Mouse (Mus musculus) intestine, embryonic 14.5 days (tissue): Measurements from ENCODE around the gene Zfp568. TPM values are rescaled to one million over a fixed set of nuclear protein-coding genes. Genes with fewer than 3 reads are reported as not detected.
"Not testable (repeated sequence)": the region's sequence is repeated elsewhere in the genome, so short reads cannot be mapped to it uniquely, and the experiment has no call there.

Experiments used
- ATAC-seq: fragments of 200-750 bp; cut with Nextera tagmentation; replicated peaks from 2 replicates; pipeline ENCODE4 v1.8.0; 2017; ENCODE audit warnings: low read depth, moderate number of reproducible peaks, moderate TSS enrichment, moderate library complexity; ENCODE audit not compliant: low FRiP score, low TSS enrichment
- DNase-seq: peaks from one replicate; pipeline ENCODE4 v3.0.0-alpha.2; 2018; ENCODE audit warnings: low spot score
- H3K27ac ChIP-seq: fragments of 300-500 bp; sonication (generic); 2 replicates; pipeline ENCODE4 v1.5.1; 2014; ENCODE audit warnings: low read depth, mild to moderate bottlenecking, control low read depth
- H3K27me3 ChIP-seq: fragments of 300-500 bp; sonication (generic); replicated peaks from 2 replicates; pipeline ENCODE4 v1.6.1; 2014; ENCODE audit warnings: low read length, control low read depth; ENCODE audit not compliant: control insufficient read depth, insufficient read depth
- H3K36me3 ChIP-seq: fragments of 300-500 bp; sonication (generic); 2 replicates; pipeline ENCODE4 v1.6.1; 2014; ENCODE audit warnings: low read length, control low read depth; ENCODE audit not compliant: control insufficient read depth, insufficient read depth
- H3K4me1 ChIP-seq: fragments of 300-500 bp; sonication (generic); replicated peaks from 2 replicates; pipeline ENCODE4 v1.6.1; 2014; ENCODE audit warnings: low read length, control low read depth, mixed read lengths; ENCODE audit not compliant: control insufficient read depth, insufficient read depth
- H3K4me2 ChIP-seq: fragments of 300-500 bp; sonication (generic); 2 replicates; pipeline ENCODE4 v1.6.1; 2014; ENCODE audit warnings: low read length
- H3K4me3 ChIP-seq: fragments of 300-500 bp; sonication (generic); 2 replicates; pipeline ENCODE4 v1.5.1; 2014; ENCODE audit warnings: low read depth, low read length, control low read depth, mixed read lengths
- H3K9ac ChIP-seq: fragments of 300-500 bp; sonication (generic); 2 replicates; pipeline ENCODE4 v1.6.1; 2014; ENCODE audit warnings: mild to moderate bottlenecking, low read length
- H3K9me3 ChIP-seq: fragments of 300-500 bp; sonication (generic); 2 replicates; pipeline ENCODE4 v1.6.1; 2016; ENCODE audit warnings: low read length, control low read depth; ENCODE audit not compliant: control insufficient read depth
- WGBS: fragments of 180-500 bp; shearing (Covaris S2); extraction: QIAGEN DNeasy Blood & Tissue Kit; methylation state at CpG from one replicate; pipeline ENCODE4 v1.1.7; 2014; 5-methylcytosine and 5-hydroxymethylcytosine counted together
- polyA plus RNA-seq: library from polyadenylated mRNA; unstranded; fragments of >200 nt; fragmentation: Nextera tagmentation; extraction: Ambion mirVana; gene quantifications from 2 replicates; pipeline ENCODE4 v1.2.1, GENCODE M21; 2014

The Zfp568 gene
- polyA plus RNA-seq, 1 experiment from 2014 or later, result 19.5 TPM

- 27% methylated on average over 4 of the region's 4 CpGs for WGBS
- Histone ChIP-seq H3K4me3 (peak overlapping the region; percentile 70; the same call in 1 of the 2 replicates), H3K4me2 (peak overlapping the region; percentile 68; the same call in 1 of the 2 replicates), H3K4me1 (0 out of 2 replicates have a peak, but pooled peaks cover 2% of the 10 kb centered on the region), H3K9me3 (no peaks in the 10 kb centered on the region), H3K27ac (no peak overlapping the region), H3K27me3 (no peaks in the 10 kb centered on the region), H3K36me3 (peaks cover 12% of the 10 kb centered on the region; the same call in 1 of the 2 replicates), H3K9ac (no peak overlapping the region)
- DNase-seq, result peak; percentile 66
- ATAC-seq, result no peak
Measured at GRCm38 (mm10) chr7:29954731-29955130, 29.0 kb upstream of the Zfp568 start.

- Histone ChIP-seq H3K4me1 (0 out of 2 replicates have a peak, but pooled peaks cover 2% of the 10 kb centered on the region), H3K4me3 (no peak overlapping the region), H3K4me2 (peak overlapping the region; percentile 20; the same call in 1 of the 2 replicates), H3K9me3 (no peaks in the 10 kb centered on the region), H3K36me3 (no peaks in the 10 kb centered on the region), H3K27me3 (no peaks in the 10 kb centered on the region), H3K9ac (no peak overlapping the region), H3K27ac (no peak overlapping the region)
- 50% methylated on average over 10 of the region's 10 CpGs for WGBS
- ATAC-seq, result no peak
- DNase-seq, result peak; percentile 53
Measured at GRCm38 (mm10) chr7:29956257-29956656, 27.5 kb upstream of the Zfp568 start.

- Histone ChIP-seq H3K4me3 (no peak overlapping the region), H3K27ac (no peak overlapping the region), H3K9me3 (no peaks in the 10 kb centered on the region), H3K4me2 (no peak overlapping the region), H3K36me3 (no peaks in the 10 kb centered on the region), H3K4me1 (no peaks in the 10 kb centered on the region), H3K9ac (no peak overlapping the region), H3K27me3 (no peaks in the 10 kb centered on the region)
- DNase-seq (no peak), ATAC-seq (no peak)
- 85% methylated on average over 11 of the region's 11 CpGs for WGBS
Measured at GRCm38 (mm10) chr7:29958125-29958724, 25.5 kb upstream of the Zfp568 start.

GRCm38 (mm10) chr7:29959004-29959403, 24.8 kb upstream of the Zfp568 start:
- no peak overlapping the region for H3K9ac ChIP-seq
- no peak overlapping the region for H3K4me3 ChIP-seq
- no peaks in the 10 kb centered on the region for H3K27me3 ChIP-seq
- H3K9me3 ChIP-seq, result no peaks in the 10 kb centered on the region
- H3K4me1 ChIP-seq, result no peaks in the 10 kb centered on the region
- WGBS, result 59% methylated on average over 3 of the region's 3 CpGs
- no peaks in the 10 kb centered on the region for H3K36me3 ChIP-seq
- DNase-seq (no peak), ATAC-seq (no peak)
- no peak overlapping the region for H3K27ac ChIP-seq
- H3K4me2 ChIP-seq, result no peak overlapping the region

GRCm38 (mm10) chr7:29965115-29965810, 18.5 kb upstream of the Zfp568 start:
- H3K4me1 ChIP-seq, H3K9me3 ChIP-seq, ATAC-seq, H3K27me3 ChIP-seq, DNase-seq, H3K4me3 ChIP-seq, H3K36me3 ChIP-seq, H3K9ac ChIP-seq, H3K27ac ChIP-seq, H3K4me2 ChIP-seq: not testable (repeated sequence)
- WGBS, result 45% methylated on average over 35 of the region's 39 CpGs

GRCm38 (mm10) chr7:29970686-29971085, 13.1 kb upstream of the Zfp568 start:
- Histone ChIP-seq H3K27me3 (no peaks in the 10 kb centered on the region), H3K4me3 (no peak overlapping the region), H3K9me3 (0 out of 2 replicates have a peak, but pooled peaks cover 5% of the 10 kb centered on the region), H3K27ac (no peak overlapping the region), H3K4me1 (no peaks in the 10 kb centered on the region), H3K36me3 (no peaks in the 10 kb centered on the region), H3K9ac (no peak overlapping the region), H3K4me2 (no peak overlapping the region)
- ATAC-seq (no peak), DNase-seq (no peak)
- 87% methylated on average over 9 of the region's 9 CpGs for WGBS

- no peak for DNase-seq
- Histone ChIP-seq H3K36me3 (peaks cover 4% of the 10 kb centered on the region), H3K27me3 (no peaks in the 10 kb centered on the region), H3K27ac (no peak overlapping the region), H3K4me2 (no peak overlapping the region), H3K9me3 (0 out of 2 replicates have a peak, but pooled peaks cover 2% of the 10 kb centered on the region), H3K9ac (no peak overlapping the region), H3K4me3 (no peak overlapping the region), H3K4me1 (peaks cover 18% of the 10 kb centered on the region)
- WGBS, result 89% methylated on average over 1 of the region's 1 CpGs
- ATAC-seq, result no peak
Measured at GRCm38 (mm10) chr7:29980761-29981160, 3.0 kb upstream of the Zfp568 start.

- H3K27me3 ChIP-seq, result no peaks in the 10 kb centered on the region
- no peak overlapping the region for H3K4me3 ChIP-seq
- no peak overlapping the region for H3K9ac ChIP-seq
- 0 out of 2 replicates have a peak, but pooled peaks cover 2% of the 10 kb centered on the region for H3K9me3 ChIP-seq
- no peak for DNase-seq
- H3K4me1 ChIP-seq, result peaks cover 22% of the 10 kb centered on the region
- 41% methylated on average over 5 of the region's 5 CpGs for WGBS
- H3K4me2 ChIP-seq, result no peak overlapping the region
- H3K27ac ChIP-seq, result peak overlapping the region; percentile 22; the same call in 1 of the 2 replicates
- H3K36me3 ChIP-seq, result peaks cover 10% of the 10 kb centered on the region
- no peak for ATAC-seq
Measured at GRCm38 (mm10) chr7:29981455-29981854, 2.3 kb upstream of the Zfp568 start.
